Mouse (Mus musculus) megakaryocyte, embryonic 14.5 days (primary cell): ENCODE results near the gene Arhgap19. TPM values are rescaled to one million over a fixed set of nuclear protein-coding genes. Genes with fewer than 3 reads are reported as not detected.

Source experiments
- H3K27me3 ChIP-seq: replicated peaks from 2 replicates; pipeline ENCODE3; 2012; ENCODE audit warnings: inconsistent platforms
- H3K36me3 ChIP-seq: replicated peaks from 2 replicates; pipeline ENCODE3; 2012; ENCODE audit warnings: low read length, inconsistent platforms, mixed read lengths
- H3K4me1 ChIP-seq: 2 replicates; pipeline ENCODE4 v1.6.1; 2012; ENCODE audit warnings: inconsistent platforms
- H3K4me3 ChIP-seq: replicated peaks from 2 replicates; pipeline ENCODE3; 2012; ENCODE audit warnings: moderate library complexity, mild to moderate bottlenecking, inconsistent platforms
- H3K9me3 ChIP-seq: 2 replicates; pipeline ENCODE4 v1.6.1; 2012; ENCODE audit warnings: inconsistent platforms
- FLI1 ChIP-seq: IDR thresholded peaks from 2 replicates; pipeline ENCODE4 v1.6.1; 2012; ENCODE audit warnings: low read length, inconsistent platforms, mixed read lengths
- GATA1 ChIP-seq: IDR thresholded peaks from 3 replicates; pipeline ENCODE4 v1.6.1; 2012; ENCODE audit warnings: mixed read lengths, low read length, inconsistent platforms, borderline replicate concordance
- polyA plus RNA-seq: library from polyadenylated mRNA; stranded (reverse); fragments of >175 nt; gene quantifications from 2 replicates; pipeline ENCODE4 v1.2.3, GENCODE M21; 2012; ENCODE audit warnings: low replicate concordance; ENCODE audit not compliant: insufficient read depth

Gene Arhgap19
- polyA plus RNA-seq, 1 experiment, result 1.8 TPM

DNA sequence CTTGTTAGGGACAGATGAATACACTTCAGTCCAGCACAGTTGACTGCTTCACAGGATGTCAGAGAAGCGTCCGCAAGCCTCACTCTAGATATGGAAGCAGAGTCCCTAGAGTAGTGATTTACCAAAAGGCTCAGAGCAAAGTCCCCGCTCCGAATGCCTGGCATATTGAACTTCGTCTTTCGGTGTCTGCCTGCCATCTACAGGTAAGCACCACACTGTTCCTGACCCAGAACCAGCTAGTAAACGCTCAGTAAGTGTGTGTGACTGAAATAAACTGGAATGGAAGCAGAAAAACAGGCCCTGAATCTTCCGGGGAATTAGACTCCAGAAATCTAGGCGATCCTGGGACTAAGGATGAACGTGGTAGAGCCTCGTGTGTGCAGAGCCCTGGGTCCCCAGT, 49.9 kb downstream of the Arhgap19 start:
- Histone ChIP-seq H3K4me3 (no peak overlapping the region), H3K36me3 (no peaks in the 10 kb centered on the region), H3K9me3 (peaks cover 13% of the 10 kb centered on the region), H3K4me1 (no peaks in the 10 kb centered on the region), H3K27me3 (peaks cover 74% of the 10 kb centered on the region)
- TF ChIP-seq FLI1 (no peak), GATA1 (no peak)

- Histone ChIP-seq H3K4me1 (peaks cover 8% of the 10 kb centered on the region), H3K27me3 (peaks cover 87% of the 10 kb centered on the region), H3K36me3 (no peaks in the 10 kb centered on the region), H3K4me3 (no peak overlapping the region), H3K9me3 (peaks cover 13% of the 10 kb centered on the region)
- TF ChIP-seq GATA1 (no peak), FLI1 (no peak)
Observed at GRCm38 (mm10) chr19:41747436-41747835, 54.4 kb downstream of the Arhgap19 start.

GRCm38 (mm10) chr19:41745941-41746557, 55.8 kb downstream of the Arhgap19 start:
- H3K9me3 ChIP-seq, result peaks cover 13% of the 10 kb centered on the region
- peaks cover 88% of the 10 kb centered on the region for H3K27me3 ChIP-seq
- H3K36me3 ChIP-seq, result no peaks in the 10 kb centered on the region
- H3K4me3 ChIP-seq, result no peak overlapping the region
- TF ChIP-seq GATA1 (no peak), FLI1 (no peak)
- peaks cover 8% of the 10 kb centered on the region for H3K4me1 ChIP-seq

DNA sequence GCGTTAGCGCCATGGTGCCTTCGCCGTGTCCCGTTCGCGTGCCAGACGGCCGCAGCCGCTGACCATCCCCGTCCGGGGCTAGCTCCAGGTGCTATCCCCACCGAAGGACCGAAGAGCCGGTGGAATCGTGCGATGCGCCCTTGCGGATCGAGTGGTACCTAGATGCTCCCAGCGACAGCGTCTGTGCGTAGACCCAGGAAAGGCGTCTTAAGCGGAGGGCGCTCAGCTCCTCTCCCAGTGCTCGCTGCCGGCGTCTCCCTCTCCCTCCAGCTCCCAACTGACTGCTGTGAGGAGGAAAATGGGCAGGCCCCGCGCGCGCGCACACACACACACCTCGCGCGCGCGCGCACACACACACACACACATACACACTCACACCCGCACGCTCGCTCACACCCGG, 58.5 kb downstream of the Arhgap19 start, which contains the start of gene Slit1:
Gene Slit1, minus strand, starts transcription at position 270 of the 400 bp plus-strand sequence.
- peak within 1 kb of the TSS; percentile 75 for H3K4me3 ChIP-seq
- peaks cover 8% of the 10 kb centered on the region for H3K4me1 ChIP-seq
- H3K27me3 ChIP-seq, result peaks cover 97% of the 10 kb centered on the region
- no peaks in the 10 kb centered on the region for H3K36me3 ChIP-seq
- TF ChIP-seq FLI1 (no peak), GATA1 (no peak)
- peaks cover 11% of the 10 kb centered on the region for H3K9me3 ChIP-seq

DNA sequence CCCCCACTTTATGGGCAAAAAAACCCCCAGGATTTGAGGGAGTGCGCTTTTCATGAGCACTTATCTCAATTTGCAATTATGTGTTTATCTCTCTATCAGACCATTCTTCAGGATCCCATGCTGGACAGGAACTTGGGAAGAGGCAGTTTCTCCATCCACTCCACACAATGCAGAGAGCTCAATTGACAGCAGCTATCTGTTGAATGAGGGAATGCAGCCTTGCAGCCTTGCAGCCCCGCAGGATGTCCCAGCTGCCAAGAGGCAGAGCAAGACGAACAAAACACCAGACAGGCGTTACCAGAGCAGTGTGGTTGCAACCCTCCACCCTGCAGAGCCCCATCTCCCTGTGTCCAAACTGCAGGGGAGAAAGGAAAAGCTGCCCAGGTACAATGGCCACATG, 63.0 kb downstream of the Arhgap19 start:
- no peaks in the 10 kb centered on the region for H3K36me3 ChIP-seq
- H3K27me3 ChIP-seq, result peaks cover 94% of the 10 kb centered on the region
- TF ChIP-seq FLI1, result no peak
- TF ChIP-seq GATA1, result no peak
- H3K4me3 ChIP-seq, result no peak overlapping the region
- H3K4me1 ChIP-seq, result peaks cover 16% of the 10 kb centered on the region
- no peaks in the 10 kb centered on the region for H3K9me3 ChIP-seq

GRCm38 (mm10) chr19:41738429-41738805, 63.4 kb downstream of the Arhgap19 start:
- Histone ChIP-seq H3K4me1 (peaks cover 14% of the 10 kb centered on the region), H3K9me3 (no peaks in the 10 kb centered on the region), H3K36me3 (no peaks in the 10 kb centered on the region), H3K27me3 (peaks cover 94% of the 10 kb centered on the region), H3K4me3 (no peak overlapping the region)
- TF ChIP-seq GATA1, result no peak
- TF ChIP-seq FLI1, result no peak

DNA sequence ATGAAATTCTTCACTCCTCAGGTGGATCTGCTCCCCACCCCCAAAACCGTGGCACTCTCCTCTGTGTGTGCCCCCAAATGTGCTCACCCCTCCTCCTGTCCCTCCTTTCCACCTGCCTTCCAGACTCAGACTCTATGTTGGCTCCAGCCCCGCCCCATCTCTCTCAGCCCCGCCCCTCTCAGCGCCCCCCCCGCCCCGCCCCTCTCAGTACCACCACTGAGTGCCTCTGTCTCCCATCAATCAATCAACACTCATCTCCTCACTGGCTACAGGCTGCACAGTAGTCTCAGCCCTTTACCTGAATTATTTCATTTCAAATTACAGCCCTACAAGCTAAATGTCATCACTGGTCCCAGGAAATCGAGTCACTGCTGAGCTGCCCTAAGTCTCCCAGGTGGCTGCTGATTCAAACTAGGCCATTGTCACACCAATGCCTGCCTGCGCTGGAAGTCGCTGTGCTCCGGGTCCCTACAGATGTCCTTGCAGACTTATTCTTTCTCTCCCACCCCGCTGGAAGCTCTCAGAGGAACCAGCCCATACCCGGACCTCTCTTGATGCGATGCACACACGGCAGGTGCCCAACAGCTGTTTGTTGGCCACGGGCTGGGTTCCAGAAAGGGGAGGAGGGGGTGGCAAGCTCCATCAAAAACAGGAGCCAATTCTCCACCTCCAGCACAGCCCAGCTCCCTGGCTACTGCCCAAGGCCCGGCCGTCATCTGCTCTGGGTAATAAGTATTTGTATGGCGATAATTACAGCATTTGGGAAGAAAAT, 64.0 kb downstream of the Arhgap19 start:
- Histone ChIP-seq H3K4me1 (peaks cover 9% of the 10 kb centered on the region), H3K4me3 (no peak overlapping the region), H3K27me3 (peaks cover 91% of the 10 kb centered on the region), H3K9me3 (peaks cover under 1% of the 10 kb centered on the region; the same call in 1 of the 2 replicates), H3K36me3 (no peaks in the 10 kb centered on the region)
- no peak for TF ChIP-seq FLI1
- no peak for TF ChIP-seq GATA1

DNA sequence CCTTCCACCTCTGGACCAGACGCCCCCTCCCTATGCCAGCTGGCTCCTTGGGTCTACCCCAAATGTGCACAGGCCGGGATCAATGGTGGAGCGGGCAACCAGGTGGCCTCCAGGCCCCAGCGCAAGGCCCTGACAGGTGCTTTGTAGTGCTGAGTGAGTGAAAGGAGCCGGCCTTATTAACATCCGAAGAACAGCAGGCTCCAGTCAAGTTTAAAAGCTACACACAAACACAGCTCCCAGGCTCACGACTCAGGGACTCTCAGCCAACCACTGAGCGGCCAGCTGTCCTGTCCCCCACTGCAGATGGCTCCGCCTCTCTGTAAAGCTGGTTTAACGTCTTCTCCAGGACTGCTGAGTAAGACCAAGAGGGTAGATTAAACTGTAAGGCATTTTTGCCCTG, 67.2 kb downstream of the Arhgap19 start:
- no peak for TF ChIP-seq GATA1
- TF ChIP-seq FLI1, result no peak
- H3K4me3 ChIP-seq, result no peak overlapping the region
- H3K27me3 ChIP-seq, result peaks cover 81% of the 10 kb centered on the region
- peaks cover 9% of the 10 kb centered on the region for H3K4me1 ChIP-seq
- no peaks in the 10 kb centered on the region for H3K36me3 ChIP-seq
- peaks cover 25% of the 10 kb centered on the region for H3K9me3 ChIP-seq

- H3K9me3 ChIP-seq, result peaks cover 7% of the 10 kb centered on the region
- no peak overlapping the region for H3K4me3 ChIP-seq
- H3K36me3 ChIP-seq, result no peaks in the 10 kb centered on the region
- H3K4me1 ChIP-seq, result peaks cover 3% of the 10 kb centered on the region; the same call in 1 of the 2 replicates
- no peak for TF ChIP-seq FLI1
- TF ChIP-seq GATA1, result no peak
- H3K27me3 ChIP-seq, result peaks cover 49% of the 10 kb centered on the region
Observed at GRCm38 (mm10) chr19:41725491-41725890, 76.4 kb downstream of the Arhgap19 start.
